In genomic region chrX:71649993-71650392, GRCm38 (mm10) we compare ENCODE assay signal across 17 mouse cellular contexts. TPM values are rescaled to one million over a fixed set of nuclear protein-coding genes. Genes with fewer than 3 reads are reported as not detected.
DNase-seq lines count a peak whose midpoint lies in the region; ATAC-seq and TF ChIP-seq lines count a peak whose summit lies in the region.
"Had no signal": no experiment of that assay in that cellular context is flagged by ENCODE, and none has a peak within 500 bp of the region (broad histone marks: within the 10 kb centered on the region; RNA-seq: fewer than 3 reads in every experiment).

No protein-coding gene starts in this region.

- TF ChIP-seq POLR2A in kidney, adult 2 months (IDR thresholded peaks at IDR 0.05; ENCODE audit: low read depth, low read length): no peak
- no peak for TF ChIP-seq POLR2A in thymus, adult 2 months (IDR thresholded peaks at IDR 0.05; ENCODE audit: control insufficient read depth, extremely low read depth, insufficient read depth, low read length, poor library complexity)

- no peaks in the 10 kb centered on the region for H3K4me1 ChIP-seq in kidney, adult 2 months (ENCODE audit: control insufficient read depth, insufficient read depth, low read length)
- no peaks in the 10 kb centered on the region; the same call in 1 of the 2 replicates for H3K4me1 ChIP-seq in hindbrain, embryonic 14.5 days (replicated peaks; ENCODE audit: control insufficient read depth, insufficient read depth, low read length)
- no peaks in the 10 kb centered on the region for H3K4me1 ChIP-seq in thymus, adult 2 months (replicated peaks; ENCODE audit: control insufficient read depth, insufficient read depth, low read length)

- H3K27me3 ChIP-seq in kidney, adult 2 months (replicated peaks; ENCODE audit: control insufficient read depth, insufficient read depth, low read length): no peaks in the 10 kb centered on the region
- H3K27me3 ChIP-seq in hindbrain, embryonic 14.5 days (ENCODE audit: control insufficient read depth, insufficient read depth, low read length): no peaks in the 10 kb centered on the region
- H3K27me3 ChIP-seq in thymus, adult 2 months (ENCODE audit: control insufficient read depth, insufficient read depth, low read length): no peaks in the 10 kb centered on the region

- no peak overlapping the region for H3K9ac ChIP-seq in hindbrain, embryonic 14.5 days
- H3K9ac ChIP-seq: limb, embryonic 15.5 days had no signal

- no peaks in the 10 kb centered on the region for H3K9me3 ChIP-seq in hindbrain, embryonic 14.5 days (ENCODE audit: control insufficient read depth, low read length)
- H3K9me3 ChIP-seq: limb, embryonic 15.5 days had no signal

- peak; percentile 58; the same call in 1 of the 2 replicates for ATAC-seq in hindbrain, embryonic 14.5 days (ENCODE audit: low FRiP score)
- ATAC-seq: inflammation-experienced regulatory T-cells, adult 6 months; Patski had no signal

- no peak overlapping the region for H3K27ac ChIP-seq in kidney, adult 2 months (ENCODE audit: insufficient read depth, low read depth, low read length)
- H3K27ac ChIP-seq in hindbrain, embryonic 14.5 days: no peak overlapping the region
- no peak overlapping the region for H3K27ac ChIP-seq in thymus, adult 2 months (ENCODE audit: control insufficient read depth, insufficient read depth, low read length)
- H3K27ac ChIP-seq: limb, embryonic 15.5 days; stomach, postnatal 0 days had no signal

- H3K4me2 ChIP-seq in hindbrain, embryonic 14.5 days (replicated peaks): 0 out of 2 replicates have a peak overlapping the region, but pooled peaks have one; percentile 9
- H3K4me2 ChIP-seq: limb, embryonic 15.5 days had no signal

- 26% methylated on average over 8 of the region's 8 CpGs for WGBS in kidney, adult 2 months
- 26% methylated on average over 8 of the region's 8 CpGs for WGBS in hindbrain, embryonic 14.5 days
- WGBS in thymus, adult 2 months: 45% methylated on average over 8 of the region's 8 CpGs

- H3K36me3 ChIP-seq in kidney, adult 2 months (ENCODE audit: control insufficient read depth, insufficient read depth, low read length): no peaks in the 10 kb centered on the region
- H3K36me3 ChIP-seq in hindbrain, embryonic 14.5 days (replicated peaks; ENCODE audit: control insufficient read depth, insufficient read depth): no peaks in the 10 kb centered on the region
- H3K36me3 ChIP-seq in thymus, adult 2 months (ENCODE audit: control insufficient read depth, insufficient read depth, low read length): no peaks in the 10 kb centered on the region
- H3K36me3 ChIP-seq: limb, embryonic 15.5 days had no signal

- peak; percentile 3 to 5 for DNase-seq in cerebellum, postnatal 36 days
- no peak for DNase-seq in cerebellum, adult 11-12 months
- peak; percentile 4 for DNase-seq in kidney, adult 2 months
- no peak for DNase-seq in kidney, adult 18-20 months
- peak; percentile 8 for DNase-seq in 3T3-L1 (ENCODE audit: low read depth, low spot score)
- no peak for DNase-seq in hindbrain, embryonic 14.5 days (ENCODE audit: low spot score)
- no peak for DNase-seq in thymus, adult 2 months
- no peak for DNase-seq in embryo, embryonic 11 days
- DNase-seq: gastrocnemius, postnatal 25 days; right cerebral cortex, postnatal 25 days; thymus, postnatal 14 days had no signal

- TF ChIP-seq CTCF in kidney, adult 2 months (conservative IDR thresholded peaks at IDR 0.05; ENCODE audit: insufficient read depth, insufficient read length, low read depth, low read length): no peak
- no peak for TF ChIP-seq CTCF in thymus, adult 2 months (IDR thresholded peaks at IDR 0.05; ENCODE audit: borderline replicate concordance, control insufficient read depth, extremely low read depth, insufficient read depth, low read length, poor library complexity)

- H3K4me3 ChIP-seq in kidney, adult 2 months (ENCODE audit: insufficient read depth, low read depth, low read length): no peak overlapping the region
- H3K4me3 ChIP-seq in hindbrain, embryonic 14.5 days (replicated peaks; ENCODE audit: low read length): no peak overlapping the region
- H3K4me3 ChIP-seq in thymus, adult 2 months (ENCODE audit: control insufficient read depth, insufficient read depth, low read length): no peak overlapping the region
- H3K4me3 ChIP-seq: limb, embryonic 15.5 days had no signal

RNA-seq across cellular contexts. Expression of gene Gpr50, which starts 13.5 kb away (rescaled TPM):
- polyA plus RNA-seq in kidney, adult 2 months (2012; rRNA removed): not detected in 2 replicates
- 1.8 and 2.6 TPM in 2 replicates for polyA plus RNA-seq in hindbrain, embryonic 14.5 days (2014; fragmentation: Nextera tagmentation; extraction: Ambion mirVana)
- polyA plus RNA-seq in thymus, adult 2 months (2012; rRNA removed): 2.1 and 2.6 TPM in 2 replicates
- polyA plus RNA-seq: C2C12; heart, postnatal 0 days; inflammation-experienced regulatory T-cells, adult 6 months had no signal

Comparison
In these comparisons a context has a peak if more than half of its experiments do, and no peak if none do; other contexts are left out.
1. DNase-seq: peak in cerebellum, postnatal 36 days (2 of 2), kidney, adult 2 months (single experiment) and 3T3-L1 (single experiment); none in cerebellum, adult 11-12 months (single experiment), kidney, adult 18-20 months (single experiment), hindbrain, embryonic 14.5 days (single experiment), thymus, adult 2 months (single experiment) and embryo, embryonic 11 days (single experiment).